Mouse (Mus musculus): ENCODE measurements around the gene Gm19402. TPM values are rescaled to one million over a fixed set of nuclear protein-coding genes. Genes with fewer than 3 reads are reported as not detected.

Gene Gm19402
- polyA plus RNA-seq, 1 experiment from 2014 or later = not detected

GRCm38 (mm10) chr10:77697133-77697532 is 6.6 kb upstream of the Gm19402 start, which contains the start of gene Gm9508:
Gene Gm9508 (minus strand): TSS chr10:77697233.
- H3K4me2 ChIP-seq = no peak within 1 kb of the TSS
- no peak within 1 kb of the TSS for H3K4me3 ChIP-seq (replicated peaks)
- H3K4me1 ChIP-seq = no peaks in the 10 kb centered on the region
- H3K27ac ChIP-seq = no peak within 1 kb of the TSS
- H3K9ac ChIP-seq = no peak within 1 kb of the TSS
- 39% methylated on average over 4 of the region's 4 CpGs for WGBS
- no peaks in the 10 kb centered on the region for H3K9me3 ChIP-seq (replicated peaks)
- H3K36me3 ChIP-seq = no peaks in the 10 kb centered on the region
- H3K27me3 ChIP-seq = no peaks in the 10 kb centered on the region
- no peak for ATAC-seq (replicated peaks; ENCODE audit: low FRiP score)

DNA sequence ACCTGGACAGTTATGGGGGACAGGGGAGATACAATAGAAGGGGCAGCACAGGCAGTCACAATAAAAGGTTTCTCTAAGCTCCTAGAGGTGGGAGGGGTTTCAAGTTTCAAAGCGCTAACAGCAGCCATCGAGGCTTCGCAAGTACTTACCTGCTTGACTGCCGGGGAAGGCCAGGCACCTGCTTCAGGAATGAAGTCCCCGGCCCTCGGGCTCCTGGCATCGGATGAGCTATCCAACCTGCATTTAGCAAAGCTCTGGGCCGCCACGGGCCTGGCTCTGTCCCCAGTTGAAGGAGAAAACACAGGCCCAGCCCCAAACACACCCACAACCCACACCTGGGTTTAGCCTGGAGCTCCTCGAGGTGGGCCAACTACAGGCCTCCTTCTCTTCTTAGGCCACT is 3.5 kb downstream of the Gm19402 start:
- peaks cover 15% of the 10 kb centered on the region for H3K4me1 ChIP-seq
- H3K9ac ChIP-seq = no peak overlapping the region
- H3K9me3 ChIP-seq (replicated peaks) = no peaks in the 10 kb centered on the region
- no peak overlapping the region for H3K4me3 ChIP-seq (replicated peaks)
- no peak for ATAC-seq (replicated peaks; ENCODE audit: low FRiP score)
- H3K4me2 ChIP-seq = no peak overlapping the region
- H3K27me3 ChIP-seq = peaks cover 60% of the 10 kb centered on the region
- H3K36me3 ChIP-seq = no peaks in the 10 kb centered on the region
- H3K27ac ChIP-seq = no peak overlapping the region
- WGBS = 14% methylated on average over 10 of the region's 10 CpGs

- H3K4me2 ChIP-seq = no peak within 1 kb of the TSS
- H3K4me3 ChIP-seq (replicated peaks) = no peak within 1 kb of the TSS
- ATAC-seq (replicated peaks; ENCODE audit: low FRiP score) = peak; percentile 18; the same call in 1 of the 2 replicates
- peaks cover 15% of the 10 kb centered on the region for H3K4me1 ChIP-seq
- peaks cover 65% of the 10 kb centered on the region for H3K27me3 ChIP-seq
- H3K9me3 ChIP-seq (replicated peaks) = no peaks in the 10 kb centered on the region
- H3K9ac ChIP-seq = no peak within 1 kb of the TSS
- no peak within 1 kb of the TSS for H3K27ac ChIP-seq
- WGBS = 7% methylated on average over 22 of the region's 22 CpGs
- no peaks in the 10 kb centered on the region for H3K36me3 ChIP-seq
Measured at GRCm38 (mm10) chr10:77685895-77686664, 4.5 kb downstream of the Gm19402 start, which contains the start of gene Tspear. Gene Tspear (plus strand): TSS chr10:77686569.

DNA sequence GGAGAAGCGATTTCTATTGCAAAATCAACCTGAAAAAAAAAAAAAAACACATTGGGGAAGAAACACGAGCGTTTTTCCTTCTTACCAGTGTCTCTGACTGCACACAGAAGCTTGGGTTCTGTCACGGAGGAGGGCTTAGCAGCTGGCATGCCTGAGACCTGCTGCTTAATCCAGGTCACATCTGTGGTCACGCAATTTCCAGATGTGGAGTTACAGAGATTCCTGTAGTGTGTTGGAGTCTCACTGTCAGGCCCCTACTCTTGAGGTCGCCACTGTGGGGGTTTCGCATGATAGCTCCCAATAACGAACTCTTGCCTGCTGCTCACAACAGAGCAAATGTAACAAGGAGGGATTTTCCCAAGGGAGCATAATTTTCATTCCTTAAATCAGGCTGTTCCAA is 6.4 kb downstream of the Gm19402 start:
- Histone ChIP-seq H3K4me3 (replicated peaks) (no peak overlapping the region), H3K4me1 (peaks cover 15% of the 10 kb centered on the region), H3K9me3 (replicated peaks) (no peaks in the 10 kb centered on the region), H3K4me2 (no peak overlapping the region), H3K27me3 (peaks cover 80% of the 10 kb centered on the region), H3K36me3 (no peaks in the 10 kb centered on the region), H3K27ac (no peak overlapping the region), H3K9ac (no peak overlapping the region)
- 39% methylated on average over 8 of the region's 8 CpGs for WGBS
- ATAC-seq (replicated peaks; ENCODE audit: low FRiP score) = no peak

DNA sequence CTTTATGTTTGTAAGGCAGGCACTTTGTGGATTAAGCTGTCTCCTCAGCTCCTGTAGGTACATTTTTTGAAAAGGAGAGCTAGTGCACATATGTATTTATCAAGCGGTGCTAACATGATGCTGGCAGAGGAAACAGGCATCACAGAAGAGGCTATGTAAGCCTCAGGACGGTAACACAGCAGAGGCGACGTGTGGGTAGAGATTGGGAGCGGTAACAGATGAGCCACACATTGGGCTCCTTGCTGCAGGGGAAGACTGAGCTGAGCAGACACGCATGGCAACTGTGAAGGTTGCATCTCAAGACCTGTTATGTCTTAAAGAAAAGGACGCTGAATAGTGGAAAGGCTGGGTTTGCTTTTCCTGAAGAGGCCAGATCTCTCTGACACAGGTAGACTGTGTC is 7.6 kb downstream of the Gm19402 start:
- Histone ChIP-seq H3K4me3 (replicated peaks) (no peak overlapping the region), H3K4me2 (no peak overlapping the region), H3K36me3 (no peaks in the 10 kb centered on the region), H3K4me1 (peaks cover 19% of the 10 kb centered on the region), H3K9me3 (replicated peaks) (no peaks in the 10 kb centered on the region), H3K27me3 (peaks cover 83% of the 10 kb centered on the region), H3K27ac (no peak overlapping the region), H3K9ac (no peak overlapping the region)
- WGBS = 82% methylated on average over 7 of the region's 7 CpGs
- no peak for ATAC-seq (replicated peaks; ENCODE audit: low FRiP score)

- Histone ChIP-seq H3K9me3 (replicated peaks) (no peaks in the 10 kb centered on the region), H3K4me2 (peak overlapping the region; percentile 67), H3K9ac (no peak overlapping the region), H3K4me1 (peaks cover 13% of the 10 kb centered on the region), H3K4me3 (replicated peaks) (peak overlapping the region; percentile 36), H3K36me3 (no peaks in the 10 kb centered on the region), H3K27ac (no peak overlapping the region), H3K27me3 (peaks cover 63% of the 10 kb centered on the region)
- ATAC-seq (replicated peaks; ENCODE audit: low FRiP score) = no peak
- WGBS = 0% methylated on average over 35 of the region's 35 CpGs
Measured at GRCm38 (mm10) chr10:77677562-77677961, 13.0 kb downstream of the Gm19402 start.

- Histone ChIP-seq H3K4me3 (replicated peaks) (no peak overlapping the region), H3K4me2 (no peak overlapping the region), H3K27ac (no peak overlapping the region), H3K27me3 (peaks cover 36% of the 10 kb centered on the region), H3K9ac (no peak overlapping the region), H3K4me1 (peaks cover 13% of the 10 kb centered on the region), H3K36me3 (no peaks in the 10 kb centered on the region), H3K9me3 (replicated peaks) (no peaks in the 10 kb centered on the region)
- ATAC-seq (replicated peaks; ENCODE audit: low FRiP score) = no peak
- WGBS = 55% methylated on average over 13 of the region's 13 CpGs
Measured at GRCm38 (mm10) chr10:77673765-77674164, 16.8 kb downstream of the Gm19402 start.

GRCm38 (mm10) chr10:77671519-77671918 is 19.0 kb downstream of the Gm19402 start:
- whole genome bisulfite sequencing = 67% methylated on average over 4 of the region's 4 CpGs
- no peak for ATAC-seq (replicated peaks; ENCODE audit: low FRiP score)

GRCm38 (mm10) chr10:77670710-77671109 is 19.8 kb downstream of the Gm19402 start:
- Histone ChIP-seq H3K36me3 (no peaks in the 10 kb centered on the region), H3K9ac (no peak overlapping the region), H3K4me1 (no peaks in the 10 kb centered on the region), H3K4me2 (no peak overlapping the region), H3K27me3 (peaks cover 5% of the 10 kb centered on the region), H3K4me3 (replicated peaks) (no peak overlapping the region), H3K27ac (no peak overlapping the region), H3K9me3 (replicated peaks) (no peaks in the 10 kb centered on the region)
- WGBS = 80% methylated on average over 4 of the region's 4 CpGs
- no peak for ATAC-seq (replicated peaks; ENCODE audit: low FRiP score)

More at GRCm38 (mm10) chr10:77671519-77671918, 19.0 kb downstream of the Gm19402 start:
- no peak overlapping the region for H3K4me2 ChIP-seq
- no peaks in the 10 kb centered on the region for H3K4me1 ChIP-seq
- H3K36me3 ChIP-seq = no peaks in the 10 kb centered on the region
- H3K27ac ChIP-seq = no peak overlapping the region
- no peak overlapping the region for H3K4me3 ChIP-seq (replicated peaks)
- H3K9ac ChIP-seq = no peak overlapping the region
- H3K9me3 ChIP-seq (replicated peaks) = no peaks in the 10 kb centered on the region
- peaks cover 13% of the 10 kb centered on the region for H3K27me3 ChIP-seq

DNA sequence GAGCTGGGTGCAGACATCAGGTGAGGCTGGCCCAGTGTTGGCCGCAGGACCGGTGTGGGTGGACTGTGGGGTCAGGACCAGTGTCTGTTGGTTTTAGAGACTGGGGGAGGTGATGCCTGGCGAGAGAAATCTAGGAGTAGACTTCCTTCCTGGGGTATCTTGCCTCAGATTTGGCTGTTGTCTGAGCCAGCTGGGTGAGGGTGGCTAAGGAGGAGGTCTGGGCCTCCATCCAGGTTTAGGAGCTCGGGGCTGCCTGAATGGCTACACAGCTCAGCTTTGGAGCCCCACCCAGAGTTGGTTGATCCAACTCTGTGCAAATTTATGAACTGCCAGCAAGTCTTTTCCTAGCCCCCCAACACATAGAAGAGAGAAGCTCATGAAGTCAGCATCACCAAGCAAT is 23.2 kb downstream of the Gm19402 start:
- H3K4me3 ChIP-seq (replicated peaks) = no peak overlapping the region
- H3K4me1 ChIP-seq = peaks cover 7% of the 10 kb centered on the region; the same call in 1 of the 2 replicates
- WGBS = 79% methylated on average over 4 of the region's 4 CpGs
- H3K9ac ChIP-seq = no peak overlapping the region
- H3K27me3 ChIP-seq = peaks cover 12% of the 10 kb centered on the region; the same call in 1 of the 2 replicates
- H3K4me2 ChIP-seq = no peak overlapping the region
- no peaks in the 10 kb centered on the region for H3K36me3 ChIP-seq
- H3K9me3 ChIP-seq (replicated peaks) = no peaks in the 10 kb centered on the region
- no peak for ATAC-seq (replicated peaks; ENCODE audit: low FRiP score)
- H3K27ac ChIP-seq = no peak overlapping the region

DNA sequence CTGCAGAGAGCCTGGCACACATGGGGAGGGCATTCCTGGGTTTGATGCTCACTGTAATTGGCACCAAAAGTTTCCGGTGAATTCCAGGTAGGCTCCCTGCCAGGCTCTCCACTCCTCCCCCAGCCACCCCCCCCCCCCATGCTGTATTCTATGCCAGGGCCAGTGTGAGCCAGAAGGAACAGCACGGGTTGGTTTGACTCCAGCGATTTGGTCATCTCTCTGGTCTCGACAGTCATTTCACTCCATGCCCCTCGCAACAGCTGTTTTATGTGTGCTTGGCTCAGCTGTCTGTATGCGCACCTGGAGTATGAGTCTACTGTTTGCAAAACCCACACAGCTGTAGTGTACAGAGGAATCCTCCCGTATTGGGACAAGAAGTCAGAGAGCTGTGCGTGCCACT is 24.2 kb downstream of the Gm19402 start:
- Histone ChIP-seq H3K4me2 (no peak overlapping the region), H3K4me1 (peaks cover 7% of the 10 kb centered on the region; the same call in 1 of the 2 replicates), H3K36me3 (no peaks in the 10 kb centered on the region), H3K9me3 (replicated peaks) (no peaks in the 10 kb centered on the region), H3K27me3 (peaks cover 12% of the 10 kb centered on the region; the same call in 1 of the 2 replicates), H3K27ac (no peak overlapping the region), H3K4me3 (replicated peaks) (no peak overlapping the region), H3K9ac (no peak overlapping the region)
- ATAC-seq (replicated peaks; ENCODE audit: low FRiP score) = no peak
- 75% methylated on average over 8 of the region's 8 CpGs for whole genome bisulfite sequencing

- H3K27me3 ChIP-seq = peaks cover 12% of the 10 kb centered on the region; the same call in 1 of the 2 replicates
- H3K9ac ChIP-seq = no peak overlapping the region
- H3K27ac ChIP-seq = no peak overlapping the region
- H3K4me2 ChIP-seq = peak overlapping the region; percentile 50
- WGBS = 25% methylated on average over 43 of the region's 43 CpGs
- H3K4me3 ChIP-seq (replicated peaks) = 0 out of 2 replicates have a peak overlapping the region, but pooled peaks have one; percentile 1
- no peak for ATAC-seq (replicated peaks; ENCODE audit: low FRiP score)
- H3K4me1 ChIP-seq = peaks cover 7% of the 10 kb centered on the region; the same call in 1 of the 2 replicates
- H3K36me3 ChIP-seq = no peaks in the 10 kb centered on the region
- H3K9me3 ChIP-seq (replicated peaks) = no peaks in the 10 kb centered on the region; the same call in 1 of the 2 replicates
Measured at GRCm38 (mm10) chr10:77663949-77664665, 26.4 kb downstream of the Gm19402 start.

All from kidney, embryonic 15.5 days (tissue).